Mouse (Mus musculus) splenic B cell, adult 2 months (primary cell): ENCODE measurements around the gene Nkain4.

ENCODE experiments used
- DNase-seq: peaks from one replicate; pipeline ENCODE4 v3.0.0-alpha.2; 2011; ENCODE audit warnings: low read depth, low spot score
- H3K27me3 ChIP-seq: 2 replicates; pipeline ENCODE4 v1.6.1; 2012; ENCODE audit warnings: mild to moderate bottlenecking, low read length, moderate library complexity, mixed read lengths; ENCODE audit not compliant: control insufficient read depth, poor library complexity, insufficient read depth, severe bottlenecking
- H3K36me3 ChIP-seq: 2 replicates; pipeline ENCODE4 v1.6.1; 2012; ENCODE audit warnings: mild to moderate bottlenecking, low read length, moderate library complexity, mixed read lengths; ENCODE audit not compliant: control insufficient read depth, poor library complexity, insufficient read depth, severe bottlenecking

The Nkain4 gene

DNA sequence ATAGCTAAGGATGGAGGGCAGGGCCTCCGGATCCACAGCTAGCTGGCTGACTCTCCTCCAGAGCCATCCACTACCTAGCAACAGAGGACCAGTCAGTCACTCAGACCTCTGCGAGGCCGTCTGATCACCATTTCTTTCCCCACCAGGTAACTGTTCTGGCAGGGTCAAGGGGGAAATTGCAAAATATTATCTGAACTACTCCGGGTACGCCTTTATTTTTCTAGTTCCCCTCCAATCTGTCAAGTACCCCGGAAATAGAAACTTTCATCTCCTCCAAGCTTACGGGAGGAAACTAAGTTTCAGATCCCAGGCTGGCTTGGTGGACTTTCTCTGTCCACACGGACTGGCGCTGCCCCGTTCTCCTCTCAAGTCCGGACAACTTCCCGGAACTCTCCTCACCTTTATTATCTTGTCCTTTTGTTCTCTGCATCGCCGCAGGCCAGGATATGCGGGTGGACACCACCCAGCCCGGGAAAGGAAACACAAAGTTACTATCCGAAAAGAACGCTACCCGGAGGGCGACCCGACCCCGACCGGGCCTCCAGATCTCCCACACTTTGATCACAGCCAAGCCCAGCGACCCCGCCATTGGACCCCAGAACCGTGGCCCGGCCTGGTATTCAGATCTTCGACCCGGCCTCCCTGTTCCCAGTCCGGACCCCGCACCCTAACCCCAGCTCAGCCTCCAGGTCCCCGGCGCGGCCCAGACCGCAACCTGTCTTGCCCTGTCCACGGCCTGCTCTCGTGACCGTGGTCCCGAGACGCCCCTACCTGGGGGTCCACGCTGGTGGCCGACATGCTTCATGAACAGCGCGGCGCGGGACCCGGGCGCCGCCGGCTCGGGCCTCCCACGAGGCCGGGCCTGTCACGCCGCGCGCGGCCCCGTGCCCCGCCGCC, 34.3 kb downstream of the Nkain4 start:
- Histone ChIP-seq H3K36me3 (peaks cover 5% of the 10 kb centered on the region; the same call in 1 of the 2 replicates), H3K27me3 (no peaks in the 10 kb centered on the region)
- DNase-seq = no peak

DNA sequence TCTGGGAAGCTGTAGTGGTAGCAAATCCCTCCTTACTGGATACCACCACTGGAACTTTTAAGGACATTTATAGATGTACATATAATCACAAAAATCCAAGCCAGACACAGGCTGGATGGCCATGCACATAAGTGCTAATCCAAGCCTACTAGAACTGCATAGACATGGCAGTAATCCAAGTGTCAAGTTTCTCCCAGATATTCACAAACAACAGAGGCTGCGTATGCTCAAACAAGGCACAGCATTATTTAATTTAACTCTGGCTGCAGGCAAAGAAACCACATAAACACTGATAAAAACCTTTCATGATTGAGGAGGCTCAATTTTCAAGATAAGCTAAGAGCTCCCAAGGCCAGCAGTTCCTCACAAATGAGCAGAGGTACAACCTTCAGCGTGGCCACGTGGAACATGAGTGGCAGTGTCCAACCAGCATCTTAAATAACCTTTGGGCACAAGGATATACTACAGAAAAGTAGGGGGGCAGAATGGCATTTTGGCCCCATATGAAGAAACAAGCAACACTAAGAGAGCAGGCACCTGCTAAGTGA, 38.5 kb downstream of the Nkain4 start:
- DNase-seq = no peak
- Histone ChIP-seq H3K27me3 (no peaks in the 10 kb centered on the region), H3K36me3 (peaks cover 12% of the 10 kb centered on the region)

DNA sequence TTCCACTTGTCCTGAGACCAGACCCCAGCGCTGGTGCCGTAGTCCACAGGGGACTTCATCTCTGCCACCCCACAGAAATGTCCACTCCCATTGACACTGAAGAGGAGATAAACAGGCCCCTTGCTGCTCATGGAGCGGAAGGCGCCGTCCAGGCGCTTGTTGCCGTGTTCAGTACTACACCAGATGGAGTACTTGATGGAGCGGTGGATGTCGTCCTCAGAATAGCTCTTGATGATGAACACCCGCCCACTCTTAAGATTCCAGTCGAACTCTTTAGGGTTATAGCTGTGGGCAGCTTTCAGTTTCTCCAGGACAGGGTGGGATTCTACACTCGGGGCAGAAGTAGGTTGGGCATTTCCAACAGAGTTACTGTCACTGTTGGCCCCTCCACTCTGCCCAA, 43.6 kb downstream of the Nkain4 start:
- H3K27me3 ChIP-seq = no peaks in the 10 kb centered on the region
- DNase-seq = no peak
- peaks cover 17% of the 10 kb centered on the region for H3K36me3 ChIP-seq

DNA sequence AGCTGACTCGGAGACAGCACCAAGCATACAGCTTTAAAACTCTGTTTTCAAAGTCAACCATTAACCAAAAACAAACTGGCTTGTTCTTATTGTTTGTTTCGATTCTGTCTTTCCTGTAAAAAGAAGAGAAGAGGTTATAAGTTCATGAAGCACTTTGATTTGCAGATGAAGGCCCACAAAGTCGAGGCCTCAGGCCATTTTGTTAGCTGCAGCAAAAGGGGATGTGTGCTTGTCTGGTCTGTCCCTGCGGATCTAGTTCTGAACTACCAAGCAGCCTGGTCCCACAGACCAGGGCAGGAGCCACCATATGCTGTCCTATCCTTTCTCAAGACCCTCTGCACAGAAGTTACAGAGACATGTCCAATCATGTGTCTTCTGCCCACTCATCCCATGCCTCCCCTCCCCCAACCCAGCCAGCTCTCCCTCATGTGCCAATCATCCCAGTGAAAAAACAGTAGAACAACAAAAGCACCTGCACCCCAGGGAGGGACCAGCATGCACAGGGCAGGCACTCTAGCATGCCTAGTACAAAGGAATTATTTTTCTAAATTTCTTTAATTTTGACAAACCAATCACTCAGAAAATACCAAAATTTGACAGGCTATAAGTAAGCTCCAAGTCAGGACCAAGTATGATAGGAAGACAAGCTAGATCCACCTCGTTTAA, 48.8 kb downstream of the Nkain4 start:
- peaks cover 8% of the 10 kb centered on the region; the same call in 1 of the 2 replicates for H3K36me3 ChIP-seq
- H3K27me3 ChIP-seq = no peaks in the 10 kb centered on the region
- DNase-seq = no peak

DNA sequence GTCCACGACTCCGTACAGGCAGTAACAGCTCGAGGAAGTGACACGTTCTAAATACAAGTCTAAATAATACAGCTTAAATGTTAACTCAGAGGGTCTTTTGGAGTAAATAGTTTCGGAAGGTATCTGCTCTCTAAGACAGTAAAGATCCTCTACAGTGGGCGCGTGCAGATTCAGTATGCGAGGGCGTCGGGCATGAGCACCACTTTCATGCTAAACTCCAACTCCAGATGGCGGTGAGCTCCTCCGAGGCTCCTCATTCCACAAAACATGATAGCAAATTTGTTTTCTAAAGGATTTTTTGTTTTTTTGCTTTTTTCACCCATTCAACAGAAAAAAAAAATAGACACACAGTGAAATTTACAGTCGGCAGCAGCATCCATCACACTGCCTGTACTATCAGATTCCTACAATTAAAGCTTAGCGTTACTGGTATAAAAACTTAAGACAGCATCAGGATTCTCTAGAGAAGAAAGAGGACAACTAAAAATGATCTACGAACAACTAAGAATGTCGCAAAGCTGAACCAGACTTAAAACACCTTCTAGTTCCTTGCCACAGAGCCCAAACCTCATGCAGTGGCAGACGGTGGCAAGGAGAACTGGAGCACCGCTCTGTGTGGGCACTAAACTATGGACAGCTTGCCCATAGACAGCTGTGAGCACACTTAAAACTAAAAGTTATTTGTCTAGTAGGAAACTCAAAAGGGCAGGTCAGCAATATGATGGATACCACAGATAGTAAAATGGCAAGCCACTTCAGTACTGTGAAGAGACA, 49.9 kb downstream of the Nkain4 start:
- 0 out of 2 replicates have a peak, but pooled peaks cover 8% of the 10 kb centered on the region for H3K36me3 ChIP-seq
- no peaks in the 10 kb centered on the region for H3K27me3 ChIP-seq
- DNase-seq = no peak

DNA sequence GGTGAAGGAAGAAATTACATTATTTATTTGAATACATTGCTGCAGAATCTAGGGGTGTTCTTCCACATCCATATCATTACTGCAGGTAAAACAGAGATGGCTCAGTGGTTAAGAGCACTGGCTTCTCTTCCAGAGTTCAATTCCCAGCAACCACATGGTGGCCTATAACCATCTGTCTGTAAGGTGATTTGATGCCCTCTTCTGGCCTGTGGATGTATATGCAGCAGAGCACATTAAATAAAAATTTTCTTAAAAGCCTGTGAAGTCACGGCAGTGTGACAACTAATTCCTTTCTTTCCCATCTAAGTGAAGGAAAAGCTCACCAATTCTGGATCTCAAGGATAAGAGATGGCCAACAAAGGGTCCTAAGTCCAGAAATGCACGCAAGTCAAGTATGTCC, 52.4 kb downstream of the Nkain4 start:
- no peaks in the 10 kb centered on the region for H3K27me3 ChIP-seq
- 0 out of 2 replicates have a peak, but pooled peaks cover 1% of the 10 kb centered on the region for H3K36me3 ChIP-seq
- DNase-seq = peak; percentile 54

DNA sequence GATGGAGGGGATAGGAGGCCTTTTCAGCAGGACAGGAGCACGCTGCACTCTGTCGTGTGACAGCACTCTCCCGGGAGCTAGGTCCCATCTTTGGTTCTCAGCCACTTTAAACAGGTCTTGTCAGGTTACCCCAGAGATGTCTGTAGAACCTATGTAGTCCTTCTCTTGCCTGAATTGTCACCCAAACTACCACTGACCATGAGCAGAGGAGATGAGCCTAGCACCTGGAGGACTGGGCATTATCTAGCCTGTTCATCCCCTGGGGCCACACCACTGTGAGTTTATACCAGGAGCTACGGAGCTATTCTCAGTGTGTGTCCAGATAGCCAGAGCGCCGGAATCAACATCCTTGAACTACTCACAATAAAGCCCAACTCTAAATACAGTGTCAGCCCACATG, 56.6 kb downstream of the Nkain4 start:
- 0 out of 2 replicates have a peak, but pooled peaks cover 2% of the 10 kb centered on the region for H3K27me3 ChIP-seq
- DNase-seq = no peak
- H3K36me3 ChIP-seq = no peaks in the 10 kb centered on the region

DNA sequence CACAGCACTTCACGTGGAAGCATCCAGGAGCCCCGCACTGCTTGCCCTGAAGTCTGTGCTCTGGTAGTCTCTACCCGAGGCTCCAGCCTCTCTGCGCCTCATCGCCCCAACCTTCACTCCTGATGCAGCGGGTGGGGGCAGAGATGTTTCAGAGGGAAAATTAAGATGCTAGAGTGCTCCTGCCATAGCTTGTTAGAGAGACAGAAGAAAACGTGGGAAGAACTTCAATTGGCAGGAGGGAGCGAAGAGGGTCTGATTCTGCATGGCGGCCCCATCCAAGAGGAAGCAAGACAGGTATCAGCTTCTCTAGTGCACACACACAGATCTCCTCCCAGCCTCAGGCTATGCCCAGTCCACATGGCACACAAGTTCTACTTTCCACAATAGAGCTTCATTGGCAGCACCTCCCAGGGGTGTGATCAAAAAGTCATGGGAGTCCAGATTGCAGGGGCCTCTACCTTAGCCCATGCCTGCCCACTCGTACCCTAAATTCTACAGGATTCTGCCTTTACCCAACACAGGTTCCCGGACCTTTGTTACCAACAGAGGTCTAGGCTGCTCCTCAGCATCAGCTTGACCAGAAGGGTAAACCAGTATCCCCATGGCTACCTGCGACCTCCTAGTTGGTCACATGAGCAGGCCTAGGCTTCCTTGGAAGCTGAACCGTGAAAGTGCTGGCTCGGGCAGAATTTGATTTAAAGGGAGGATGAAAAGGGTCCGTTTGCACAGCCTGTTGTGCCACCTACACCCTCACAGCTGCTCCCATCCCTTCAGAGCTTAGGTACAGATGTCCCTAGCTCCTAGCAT, 57.5 kb downstream of the Nkain4 start:
- DNase-seq = no peak
- Histone ChIP-seq H3K27me3 (0 out of 2 replicates have a peak, but pooled peaks cover 2% of the 10 kb centered on the region), H3K36me3 (no peaks in the 10 kb centered on the region)

DNA sequence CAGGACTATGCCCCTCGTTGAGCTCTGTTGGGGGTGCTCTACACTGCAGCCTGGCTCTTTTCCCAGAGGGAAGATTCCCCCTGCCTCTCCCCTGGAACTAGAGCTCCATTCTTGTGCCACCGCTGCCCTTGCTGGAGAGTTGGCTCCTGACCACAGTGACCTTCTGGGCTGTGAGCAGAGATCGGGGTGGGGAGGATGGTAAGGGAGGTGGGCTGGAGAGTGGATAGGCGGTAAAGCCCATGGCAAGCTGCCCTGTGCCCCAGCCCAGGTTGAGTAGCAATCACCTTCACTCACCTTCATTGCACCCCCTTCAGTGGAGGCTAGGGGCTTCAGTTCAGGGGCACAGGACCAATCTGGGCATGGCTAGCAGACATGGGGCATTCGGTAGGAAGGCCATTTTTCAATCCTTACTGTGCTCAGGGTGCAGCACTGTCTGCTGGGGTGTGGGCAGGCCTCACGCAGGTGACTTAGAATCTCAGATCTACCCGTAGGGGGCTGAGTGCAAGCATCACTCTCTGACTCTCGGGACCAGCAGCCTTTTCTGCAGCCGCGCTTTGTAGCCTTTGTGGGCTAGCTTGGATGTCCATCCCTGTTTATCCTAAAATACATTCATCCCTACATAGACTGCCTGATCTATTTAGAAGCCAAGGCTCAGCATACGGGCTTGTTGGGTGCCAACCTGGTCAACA, 58.5 kb downstream of the Nkain4 start:
- Histone ChIP-seq H3K36me3 (no peaks in the 10 kb centered on the region), H3K27me3 (0 out of 2 replicates have a peak, but pooled peaks cover 4% of the 10 kb centered on the region)
- no peak for DNase-seq

DNA sequence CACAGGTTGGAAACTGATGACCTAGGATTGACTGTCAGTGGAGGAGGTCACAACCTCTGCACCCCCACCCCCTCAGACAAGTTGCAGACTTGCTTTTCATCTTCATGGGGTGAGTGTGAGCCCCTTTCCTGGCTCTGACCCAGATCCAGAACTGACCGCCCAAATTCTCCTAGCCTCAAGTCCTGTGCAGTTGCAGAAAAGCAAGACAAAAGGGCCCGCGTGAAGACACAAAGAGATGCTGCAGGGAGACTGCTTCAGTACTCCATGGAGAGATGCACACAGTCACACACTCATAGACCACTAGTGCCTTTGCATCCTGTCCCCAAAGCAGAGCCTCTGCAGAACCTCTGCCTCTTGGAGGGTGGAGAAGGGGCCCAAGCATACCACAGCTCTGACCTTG, 59.2 kb downstream of the Nkain4 start:
- Histone ChIP-seq H3K36me3 (no peaks in the 10 kb centered on the region), H3K27me3 (0 out of 2 replicates have a peak, but pooled peaks cover 4% of the 10 kb centered on the region)
- DNase-seq = no peak

DNA sequence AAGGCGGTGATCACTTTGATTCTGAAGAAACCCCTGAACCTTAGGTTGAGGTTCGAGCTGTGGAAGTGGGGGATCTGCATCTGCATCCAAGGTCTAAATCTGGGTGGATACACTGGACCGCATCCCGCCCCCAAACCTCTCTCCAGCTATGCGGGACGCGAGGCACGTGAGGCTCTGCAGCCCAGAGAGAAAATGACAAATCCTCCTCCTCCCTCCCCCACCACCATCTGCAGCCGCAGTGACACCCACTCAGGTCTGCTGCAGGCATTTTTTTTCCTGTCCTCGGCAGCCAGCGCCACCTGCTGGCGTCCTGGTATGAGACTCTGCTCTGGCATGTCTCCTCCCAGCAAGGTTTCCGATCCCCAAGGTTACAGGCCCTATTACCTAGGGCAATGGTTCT, 59.8 kb downstream of the Nkain4 start:
- peak; percentile 69 for DNase-seq
- H3K36me3 ChIP-seq = no peaks in the 10 kb centered on the region
- 0 out of 2 replicates have a peak, but pooled peaks cover 4% of the 10 kb centered on the region for H3K27me3 ChIP-seq

DNA sequence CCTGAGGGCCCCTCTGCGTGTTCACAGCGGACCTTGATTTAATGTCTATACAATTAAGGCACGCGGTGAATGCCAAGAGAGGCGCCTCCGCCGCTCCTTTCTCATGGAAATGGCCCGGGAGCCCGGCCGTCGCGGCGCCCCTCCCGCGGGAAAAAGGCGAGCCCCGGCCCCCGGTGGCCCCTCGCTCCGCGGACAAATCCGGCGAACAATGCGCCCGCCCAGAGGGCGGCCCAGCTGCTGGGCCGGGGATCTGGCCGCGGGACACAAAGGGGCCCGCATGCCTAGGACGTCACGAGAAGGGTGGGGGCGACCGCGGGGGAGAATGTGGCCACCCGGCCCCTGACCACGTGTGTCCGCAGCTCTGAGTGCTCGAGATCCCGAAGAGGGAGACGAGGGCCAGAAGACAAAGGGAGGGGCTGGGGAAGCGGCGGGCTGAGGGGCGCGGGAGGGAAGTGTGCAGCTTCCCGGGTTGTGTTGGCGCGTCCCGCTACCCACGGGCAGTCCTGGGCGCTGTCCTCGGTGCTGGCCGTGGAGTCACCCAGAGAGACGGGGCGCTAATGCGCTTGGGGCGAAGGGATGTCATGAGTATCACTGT, 60.4 kb downstream of the Nkain4 start:
- no peaks in the 10 kb centered on the region for H3K36me3 ChIP-seq
- H3K27me3 ChIP-seq = 0 out of 2 replicates have a peak, but pooled peaks cover 4% of the 10 kb centered on the region
- peak; percentile 19 for DNase-seq

DNA sequence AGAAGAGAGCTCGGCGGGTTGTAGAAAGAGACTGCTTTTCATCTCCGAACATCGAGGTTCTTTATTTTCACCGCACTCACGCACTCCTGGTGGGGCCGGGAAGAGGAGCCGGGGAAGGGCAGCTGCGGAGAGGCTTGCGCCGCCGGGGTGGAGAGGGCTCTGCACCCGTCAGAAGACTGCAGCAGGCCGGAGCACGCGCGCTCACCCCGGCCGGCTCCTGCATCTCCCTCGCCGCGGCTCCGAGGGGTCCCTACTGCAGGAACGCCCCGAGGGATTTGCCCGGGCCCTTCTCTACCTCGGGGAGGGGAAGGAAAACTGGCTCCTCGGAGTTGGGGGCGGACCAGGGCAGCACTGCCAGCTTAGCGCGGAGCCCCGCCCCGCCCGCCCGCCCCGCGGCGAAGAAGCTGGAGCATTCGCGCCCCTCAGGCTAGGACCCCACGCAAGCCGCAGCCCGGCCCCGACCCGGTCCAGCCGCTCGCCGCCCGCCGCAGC, 60.9 kb downstream of the Nkain4 start:
- Histone ChIP-seq H3K36me3 (no peaks in the 10 kb centered on the region), H3K27me3 (0 out of 2 replicates have a peak, but pooled peaks cover 4% of the 10 kb centered on the region)
- DNase-seq = no peak
